Mouse (Mus musculus) CD8-positive naive resting alpha-beta T cell, adult 57 days (primary cell): ENCODE results near the gene Chchd6. TPM values are rescaled to one million over a fixed set of nuclear protein-coding genes. Genes with fewer than 3 reads are reported as not detected.

ENCODE experiments used
- total RNA-seq: library from RNA; stranded (reverse); gene quantifications from one replicate; pipeline ENCODE4 v1.2.4, GENCODE M21; 2023

The Chchd6 gene
- total RNA-seq = 2.4 TPM

DNA sequence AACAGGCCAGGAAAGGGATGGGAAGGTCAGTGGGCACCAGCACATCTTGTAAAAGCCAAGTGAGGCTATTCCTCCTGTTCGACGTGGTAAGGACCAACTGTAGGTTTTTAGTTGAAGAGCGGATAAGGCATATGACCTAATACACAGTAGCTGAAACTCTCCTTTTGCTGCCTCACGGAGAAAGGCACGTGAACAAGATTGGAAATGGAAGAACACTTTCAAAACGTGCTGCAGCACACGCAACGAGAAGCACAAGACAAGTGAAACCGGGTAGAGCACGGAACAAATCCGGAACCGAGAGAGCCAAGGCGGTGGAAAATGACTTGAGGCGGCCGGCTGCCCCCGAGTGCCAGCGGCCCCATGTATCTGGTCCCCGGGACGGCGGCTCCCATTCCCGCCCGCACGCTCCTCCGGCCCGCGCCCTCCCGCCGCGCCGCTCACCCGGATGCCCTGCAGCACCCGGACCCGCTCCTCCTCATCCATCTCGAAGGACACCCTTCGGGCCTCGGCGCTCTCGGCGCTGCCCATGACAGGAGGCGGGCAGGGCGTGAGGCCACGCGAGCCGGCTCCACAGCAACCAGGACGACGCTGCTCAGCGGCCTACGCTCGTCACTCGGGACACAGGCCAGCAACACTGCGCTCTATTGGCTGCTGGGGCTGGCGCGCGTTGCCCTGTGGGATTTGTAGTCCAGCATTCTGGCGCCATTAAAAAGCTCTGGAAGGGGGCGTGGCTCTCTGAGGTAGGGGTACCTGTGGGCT lies at the start of gene Chchd6:
Gene Chchd6, minus strand, starts transcription at position 635 of the 759 bp plus-strand sequence.

GRCm38 (mm10) chr6:89643798-89644270 lies 48.4 kb upstream of the Chchd6 start, which contains the start of gene Txnrd3:
TSS of gene Txnrd3 (plus strand) at chr6:89643988.

GRCm38 (mm10) chr6:89362281-89363106 lies 233.0 kb downstream of the Chchd6 start, which contains the start of gene Plxna1:
TSS of gene Plxna1 (minus strand) at chr6:89362620.

Other genes with a start within 250 kb of the Chchd6 start
- gene Plxna1, start 233.0 kb downstream of the Chchd6 start, total RNA-seq = 7.3 TPM
- gene Txnrd3, start 48.3 kb upstream of the Chchd6 start, total RNA-seq = 2.1 TPM
- gene Vmn1r40, start 111.9 kb upstream of the Chchd6 start, total RNA-seq = not detected
- not detected for gene Vmn1r41, start 145.1 kb upstream of the Chchd6 start, total RNA-seq